Mouse (Mus musculus): Measurements from ENCODE around the gene Lyl1. TPM values are rescaled to one million over a fixed set of nuclear protein-coding genes. Genes with fewer than 3 reads are reported as not detected.

The Lyl1 gene
- total and polyA plus RNA-seq, 2 experiments from 2014 or later: 2.0 to 4.6 TPM

DNA sequence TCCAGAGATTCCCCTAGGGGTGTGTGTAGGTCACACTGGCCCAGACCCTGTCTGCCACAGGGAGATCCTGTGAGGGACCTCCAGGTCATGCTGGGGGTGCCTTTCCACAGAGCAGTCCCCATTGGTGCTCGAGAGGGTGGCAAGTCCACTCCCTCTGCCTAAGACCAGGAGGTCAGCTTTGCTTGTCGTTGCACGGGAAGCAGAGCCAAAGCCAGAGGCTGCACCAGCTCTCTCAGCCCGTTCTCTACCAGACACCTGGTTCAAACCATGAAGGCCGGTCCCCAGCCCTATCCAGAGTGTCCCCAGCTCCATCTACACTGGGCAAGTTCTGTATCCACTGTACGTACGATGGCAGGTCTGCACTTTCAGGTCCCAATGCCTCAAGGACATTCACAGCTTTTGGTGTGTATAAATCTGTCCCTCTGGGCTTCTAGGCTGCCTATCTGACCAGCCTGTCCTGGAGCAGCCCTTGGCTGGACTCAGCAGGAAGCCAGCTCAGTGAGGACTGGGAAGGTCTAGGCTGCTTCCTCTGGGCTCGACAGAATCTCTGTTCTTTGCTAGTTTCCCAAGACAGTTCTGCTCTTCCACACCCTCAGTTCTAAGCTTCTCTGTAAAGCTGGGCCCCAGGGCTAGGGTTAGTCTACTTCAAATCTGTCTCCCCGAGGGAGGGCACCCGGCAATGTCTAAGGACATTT, 24.1 kb downstream of the Lyl1 start:
- no peak overlapping the region for H3K27ac ChIP-seq (ENCODE audit: low read depth, low read length)
- H3K9me3 ChIP-seq (ENCODE audit: low read length): no peaks in the 10 kb centered on the region
- H3K36me3 ChIP-seq (ENCODE audit: insufficient read depth, low read length): no peaks in the 10 kb centered on the region
- H3K4me3 ChIP-seq (ENCODE audit: low read depth, low read length): no peak overlapping the region
- ATAC-seq (ENCODE audit: low FRiP score): no peak
- no peak for DNase-seq (ENCODE audit: low spot score)
- WGBS: 55% methylated on average over 10 of the region's 10 CpGs
- TF ChIP-seq CTCF (IDR thresholded peaks at IDR 0.05): no peak
- H3K4me1 ChIP-seq (ENCODE audit: insufficient read depth, low read length): peaks cover 14% of the 10 kb centered on the region
- no peak overlapping the region for H3K9ac ChIP-seq (replicated peaks; ENCODE audit: low read length, poor library complexity, severe bottlenecking)
- no peak overlapping the region for H3K4me2 ChIP-seq (ENCODE audit: low read depth, low read length, poor library complexity, severe bottlenecking)
- H3K27me3 ChIP-seq (ENCODE audit: insufficient read depth, low read length): no peaks in the 10 kb centered on the region

DNA sequence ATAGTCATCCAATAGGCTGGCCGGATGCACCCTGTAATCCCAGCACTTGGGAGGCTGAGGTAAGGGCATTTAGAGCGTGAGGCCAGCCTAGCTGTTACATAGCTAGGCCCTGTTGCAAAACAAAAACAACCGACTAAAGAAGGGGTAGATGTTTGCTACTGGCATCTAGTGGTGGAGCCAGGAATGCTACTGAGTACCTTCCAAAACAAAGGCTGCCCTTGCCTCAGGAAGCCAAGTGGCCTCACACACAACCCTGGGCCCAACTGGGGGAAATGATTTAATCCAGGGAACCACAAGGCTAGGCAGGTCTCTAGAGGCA, 24.6 kb downstream of the Lyl1 start:
- no peaks in the 10 kb centered on the region for H3K36me3 ChIP-seq (ENCODE audit: insufficient read depth, low read length)

GRCm38 (mm10) chr8:84728474-84728873, 27.2 kb downstream of the Lyl1 start:
- H3K4me2 ChIP-seq (ENCODE audit: low read depth, low read length, poor library complexity, severe bottlenecking): no peak overlapping the region
- peak; percentile 64; the same call in 1 of the 2 replicates for ATAC-seq (ENCODE audit: low FRiP score)
- peaks cover 19% of the 10 kb centered on the region for H3K4me1 ChIP-seq (ENCODE audit: insufficient read depth, low read length)

More for the DNA sequence above, 24.6 kb downstream of the Lyl1 start:
- no peak overlapping the region for H3K9ac ChIP-seq (replicated peaks; ENCODE audit: low read length, poor library complexity, severe bottlenecking)
- peak; percentile 50 for TF ChIP-seq CTCF (IDR thresholded peaks at IDR 0.05)
- 22% methylated on average over 3 of the region's 3 CpGs for whole genome bisulfite sequencing
- ATAC-seq (ENCODE audit: low FRiP score) (no peak), DNase-seq (ENCODE audit: low spot score) (no peak)
- H3K27ac ChIP-seq (ENCODE audit: low read depth, low read length): no peak overlapping the region
- no peak overlapping the region for H3K4me2 ChIP-seq (ENCODE audit: low read depth, low read length, poor library complexity, severe bottlenecking)
- no peaks in the 10 kb centered on the region for H3K9me3 ChIP-seq (ENCODE audit: low read length)
- H3K4me3 ChIP-seq (ENCODE audit: low read depth, low read length): no peak overlapping the region
- H3K27me3 ChIP-seq (ENCODE audit: insufficient read depth, low read length): no peaks in the 10 kb centered on the region
- H3K4me1 ChIP-seq (ENCODE audit: insufficient read depth, low read length): peaks cover 19% of the 10 kb centered on the region

GRCm38 (mm10) chr8:84729921-84730362, 28.7 kb downstream of the Lyl1 start:
- H3K27me3 ChIP-seq (ENCODE audit: insufficient read depth, low read length): no peaks in the 10 kb centered on the region
- H3K9ac ChIP-seq (replicated peaks; ENCODE audit: low read length, poor library complexity, severe bottlenecking): no peak overlapping the region
- H3K9me3 ChIP-seq (ENCODE audit: low read length): no peaks in the 10 kb centered on the region
- TF ChIP-seq CTCF (IDR thresholded peaks at IDR 0.05): no peak
- H3K27ac ChIP-seq (ENCODE audit: low read depth, low read length): peak overlapping the region; percentile 64
- DNase-seq (ENCODE audit: low spot score) (no peak), ATAC-seq (ENCODE audit: low FRiP score) (no peak)
- peaks cover 11% of the 10 kb centered on the region for H3K4me1 ChIP-seq (ENCODE audit: insufficient read depth, low read length)
- H3K4me2 ChIP-seq (ENCODE audit: low read depth, low read length, poor library complexity, severe bottlenecking): no peak overlapping the region
- 77% methylated on average over 16 of the region's 16 CpGs for WGBS
- H3K36me3 ChIP-seq (ENCODE audit: insufficient read depth, low read length): no peaks in the 10 kb centered on the region
- no peak overlapping the region for H3K4me3 ChIP-seq (ENCODE audit: low read depth, low read length)

More at GRCm38 (mm10) chr8:84728474-84728873, 27.2 kb downstream of the Lyl1 start:
- TF ChIP-seq CTCF (IDR thresholded peaks at IDR 0.05): no peak
- H3K4me3 ChIP-seq (ENCODE audit: low read depth, low read length): no peak overlapping the region
- H3K9ac ChIP-seq (replicated peaks; ENCODE audit: low read length, poor library complexity, severe bottlenecking): no peak overlapping the region
- WGBS: 53% methylated on average over 3 of the region's 3 CpGs
- H3K27me3 ChIP-seq (ENCODE audit: insufficient read depth, low read length): no peaks in the 10 kb centered on the region
- peak; percentile 71 for DNase-seq (ENCODE audit: low spot score)
- H3K27ac ChIP-seq (ENCODE audit: low read depth, low read length): no peak overlapping the region
- no peaks in the 10 kb centered on the region for H3K36me3 ChIP-seq (ENCODE audit: insufficient read depth, low read length)
- no peaks in the 10 kb centered on the region for H3K9me3 ChIP-seq (ENCODE audit: low read length)

DNA sequence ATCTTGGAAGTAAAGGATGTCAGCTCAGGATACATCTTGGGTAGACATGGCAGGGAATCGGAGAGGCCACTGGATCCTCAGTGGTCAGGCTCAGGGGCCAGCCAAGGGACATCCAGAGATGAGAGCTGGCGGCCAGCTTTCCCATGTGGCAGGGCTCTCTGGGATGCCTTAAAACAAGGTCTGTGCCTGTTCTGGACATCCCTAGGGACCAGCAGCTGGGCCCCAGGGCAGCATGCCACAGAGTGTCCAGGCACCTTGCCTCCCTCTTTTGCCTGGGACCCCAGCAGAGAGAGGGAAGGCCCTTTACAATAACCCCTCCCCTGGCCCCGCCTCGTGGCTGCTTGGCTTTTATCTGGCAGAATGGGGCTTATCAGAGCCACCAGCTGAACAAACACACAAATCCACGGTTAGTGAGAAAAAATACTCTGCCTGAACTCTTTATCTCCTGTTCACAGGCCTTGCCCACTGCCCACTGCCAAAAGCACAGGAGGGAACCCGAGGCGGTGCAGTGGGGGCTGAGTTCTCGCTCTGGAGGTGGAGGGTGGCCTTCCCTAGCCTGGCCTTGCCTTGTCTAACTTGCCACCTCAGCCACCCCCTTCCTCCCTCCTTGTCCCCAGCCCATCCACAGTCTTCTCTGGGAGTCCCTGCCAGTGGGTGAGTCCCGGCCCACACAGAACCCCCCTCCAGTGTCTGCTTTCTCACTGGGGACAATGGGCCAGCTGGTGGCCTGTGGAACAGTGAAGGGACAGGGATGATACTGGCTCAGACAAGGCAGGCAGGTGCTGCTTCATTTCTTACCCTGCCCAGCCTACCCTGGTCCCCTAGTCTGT, 29.5 kb downstream of the Lyl1 start:
- H3K4me1 ChIP-seq (ENCODE audit: insufficient read depth, low read length): peaks cover 11% of the 10 kb centered on the region

More for the DNA sequence above, 29.5 kb downstream of the Lyl1 start:
- H3K9ac ChIP-seq (replicated peaks; ENCODE audit: low read length, poor library complexity, severe bottlenecking): no peak overlapping the region
- DNase-seq (ENCODE audit: low spot score) (no peak), ATAC-seq (ENCODE audit: low FRiP score) (no peak)
- peak overlapping the region; percentile 64 for H3K27ac ChIP-seq (ENCODE audit: low read depth, low read length)
- no peak overlapping the region for H3K4me3 ChIP-seq (ENCODE audit: low read depth, low read length)
- 0 out of 2 replicates have a peak, but pooled peaks cover 3% of the 10 kb centered on the region for H3K27me3 ChIP-seq (ENCODE audit: insufficient read depth, low read length)
- H3K4me2 ChIP-seq (ENCODE audit: low read depth, low read length, poor library complexity, severe bottlenecking): no peak overlapping the region
- no peaks in the 10 kb centered on the region for H3K36me3 ChIP-seq (ENCODE audit: insufficient read depth, low read length)
- WGBS: 23% methylated on average over 9 of the region's 9 CpGs
- TF ChIP-seq CTCF (IDR thresholded peaks at IDR 0.05): no peak
- no peaks in the 10 kb centered on the region for H3K9me3 ChIP-seq (ENCODE audit: low read length)
